Comparison of ENCODE assay signal across 8 mouse cellular contexts in genomic region chrX:93700528-93701225, GRCm38 (mm10). TPM values are rescaled to one million over a fixed set of nuclear protein-coding genes. Genes with fewer than 3 reads are reported as not detected.
DNase-seq lines count a peak whose midpoint lies in the region; ATAC-seq and TF ChIP-seq lines count a peak whose summit lies in the region.

No protein-coding gene starts in this region.

- no peaks in the 10 kb centered on the region for H3K27me3 ChIP-seq in hindbrain, postnatal 0 days (ENCODE audit: insufficient read depth, low read length)
- H3K27me3 ChIP-seq in midbrain, embryonic 15.5 days (replicated peaks) = no peaks in the 10 kb centered on the region
- H3K27me3 ChIP-seq in stomach, embryonic 14.5 days (ENCODE audit: control insufficient read depth, insufficient read depth, low read length) = no peaks in the 10 kb centered on the region

- 48% methylated on average over 8 of the region's 8 CpGs for WGBS in hindbrain, postnatal 0 days
- 48% methylated on average over 8 of the region's 8 CpGs for WGBS in midbrain, embryonic 15.5 days
- 42% methylated on average over 8 of the region's 8 CpGs for WGBS in stomach, embryonic 14.5 days

- H3K4me3 ChIP-seq in hindbrain, postnatal 0 days (ENCODE audit: low read length) = no peak overlapping the region
- no peak overlapping the region for H3K4me3 ChIP-seq in midbrain, embryonic 15.5 days
- H3K4me3 ChIP-seq in stomach, embryonic 14.5 days (ENCODE audit: low read depth, low read length) = no peak overlapping the region

- H3K27ac ChIP-seq in hindbrain, postnatal 0 days = no peak overlapping the region
- no peak overlapping the region for H3K27ac ChIP-seq in midbrain, embryonic 15.5 days
- no peak overlapping the region for H3K27ac ChIP-seq in stomach, embryonic 14.5 days (ENCODE audit: low read length)

- no peaks in the 10 kb centered on the region for H3K9me3 ChIP-seq in hindbrain, postnatal 0 days (ENCODE audit: low read length)
- no peaks in the 10 kb centered on the region for H3K9me3 ChIP-seq in midbrain, embryonic 15.5 days
- H3K9me3 ChIP-seq in stomach, embryonic 14.5 days (ENCODE audit: control insufficient read depth, low read depth, low read length) = no peaks in the 10 kb centered on the region

- TF ChIP-seq CTCF in hindbrain, postnatal 0 days (IDR thresholded peaks at IDR 0.05; ENCODE audit: low read depth) = no peak

- intact Hi-C loops in gastrocnemius, postnatal 14 days (cut with DNase I; ENCODE audit: low total_unique reads) = no loop called here
- intact Hi-C loops in left cerebral cortex, postnatal 36 days (cut with DNase I) = no loop called here

- peak; percentile 100 for ATAC-seq in common myeloid progenitor, adult 5-6 weeks (replicated peaks; ENCODE audit: low read depth, poor library complexity, severe bottlenecking)
- peak; percentile 80 for ATAC-seq in hindbrain, postnatal 0 days
- peak; percentile 52 for ATAC-seq in midbrain, embryonic 15.5 days (replicated peaks)
- ATAC-seq in stomach, embryonic 14.5 days (ENCODE audit: insufficient number of reproducible peaks, insufficient read depth, low FRiP score, low read depth) = peak; percentile 67; the same call in 1 of the 2 replicates

- H3K36me3 ChIP-seq in hindbrain, postnatal 0 days (ENCODE audit: insufficient read depth, low read length) = no peaks in the 10 kb centered on the region
- no peaks in the 10 kb centered on the region for H3K36me3 ChIP-seq in midbrain, embryonic 15.5 days (replicated peaks)
- H3K36me3 ChIP-seq in stomach, embryonic 14.5 days (ENCODE audit: control insufficient read depth, insufficient read depth, low read length) = no peaks in the 10 kb centered on the region

- no peaks in the 10 kb centered on the region for H3K4me1 ChIP-seq in hindbrain, postnatal 0 days (ENCODE audit: insufficient read depth, low read length)
- no peaks in the 10 kb centered on the region for H3K4me1 ChIP-seq in midbrain, embryonic 15.5 days
- no peaks in the 10 kb centered on the region for H3K4me1 ChIP-seq in stomach, embryonic 14.5 days (ENCODE audit: control insufficient read depth, insufficient read depth, low read length)

- H3K4me2 ChIP-seq in hindbrain, postnatal 0 days (ENCODE audit: low read depth, low read length) = no peak overlapping the region
- H3K4me2 ChIP-seq in midbrain, embryonic 15.5 days = no peak overlapping the region
- no peak overlapping the region for H3K4me2 ChIP-seq in stomach, embryonic 14.5 days (replicated peaks; ENCODE audit: low read depth, low read length)

- H3K9ac ChIP-seq in hindbrain, postnatal 0 days (replicated peaks; ENCODE audit: low read length) = no peak overlapping the region
- H3K9ac ChIP-seq in midbrain, embryonic 15.5 days = no peak overlapping the region
- no peak overlapping the region for H3K9ac ChIP-seq in stomach, embryonic 14.5 days (replicated peaks; ENCODE audit: low read depth, low read length)

- peak; percentile 3 for DNase-seq in urinary bladder, postnatal 25 days (ENCODE audit: low spot score)
- DNase-seq in urinary bladder, postnatal 10 days (ENCODE audit: low spot score) = no peak
- DNase-seq in gastrocnemius, postnatal 14 days = peak; percentile 58
- peak; percentile 72 for DNase-seq in hindbrain, postnatal 0 days (ENCODE audit: low spot score)
- peak; percentile 45 to 49 for DNase-seq in left cerebral cortex, postnatal 36 days (ENCODE audit: low spot score in 2 of 2)

RNA-seq across cellular contexts. Expression of gene Pcyt1b, which starts 46.0 kb away (rescaled TPM):
- total RNA-seq in common myeloid progenitor, adult 5-6 weeks (2017) = 4.5 and 7.2 TPM in 2 replicates
- total RNA-seq in gastrocnemius, postnatal 14 days (2021) = under 1 TPM; 0.90 to 0.91 TPM
- total RNA-seq in hindbrain, postnatal 0 days (2014; rRNA removed) = 15.3 and 17.3 TPM in 2 replicates
- polyA plus RNA-seq in hindbrain, postnatal 0 days (2015; fragmentation: Nextera tagmentation; extraction: Ambion mirVana) = 14.5 and 14.8 TPM in 2 replicates
- 10 to 100 TPM; 33.1 to 34.7 TPM for total RNA-seq in left cerebral cortex, postnatal 36 days (2021)
- 24.6 and 26.2 TPM in 2 replicates for polyA plus RNA-seq in midbrain, embryonic 15.5 days (2015; fragmentation: Nextera tagmentation; extraction: Ambion mirVana)
- 2.7 and 2.8 TPM in 2 replicates for polyA plus RNA-seq in stomach, embryonic 14.5 days (2014; fragmentation: Nextera tagmentation; extraction: Ambion mirVana)
